Mouse (Mus musculus) activated CD4-positive, CD25-positive, alpha-beta regulatory T cell (primary cell): ENCODE results near the gene Ikzf3. TPM values are rescaled to one million over a fixed set of nuclear protein-coding genes. Genes with fewer than 3 reads are reported as not detected.

Source experiments
- polyA plus RNA-seq, 2 experiments: library from polyadenylated mRNA; unstranded; fragments of 100-300 nt; shearing (Covaris generic); gene quantifications; one replicate each; pipeline ENCODE4 v1.2.1; 2017

Ikzf3 gene
- 100 to 1,000 TPM; 115 to 157 TPM for polyA plus RNA-seq

DNA sequence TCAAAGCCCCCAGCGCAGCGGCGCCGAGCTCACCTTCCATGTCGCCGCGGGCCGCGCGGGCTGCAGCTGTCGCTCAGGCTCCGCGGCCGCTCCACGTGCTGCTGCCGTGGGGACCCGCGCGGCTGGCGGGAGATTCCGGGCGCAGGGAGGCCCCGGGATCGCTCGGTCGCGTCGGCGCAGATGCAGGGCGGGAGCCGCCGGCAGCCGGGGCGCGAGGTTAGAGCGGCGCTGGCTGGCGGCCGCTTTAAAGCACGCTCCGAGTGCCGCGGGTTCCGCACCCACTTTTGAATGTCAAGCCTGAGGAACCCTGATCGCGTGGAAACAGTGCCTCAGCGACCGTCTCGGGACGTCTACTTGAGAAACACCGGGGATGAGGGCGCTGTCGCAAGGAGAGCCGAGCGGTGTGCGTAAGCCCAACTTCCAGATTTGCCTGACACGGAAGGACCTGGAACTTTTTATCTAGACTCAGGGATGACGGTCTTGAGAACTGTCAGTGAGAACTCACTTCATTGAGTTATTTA lies at the start of gene Ikzf3:
Ikzf3 (minus strand) TSS at position 321 of the 521 bp plus-strand sequence.

GRCm38 (mm10) chr11:98586892-98587563 lies 41.2 kb upstream of the Ikzf3 start, which contains the start of gene Ormdl3:
Gene Ormdl3 (minus strand): TSS chr11:98587368.

DNA sequence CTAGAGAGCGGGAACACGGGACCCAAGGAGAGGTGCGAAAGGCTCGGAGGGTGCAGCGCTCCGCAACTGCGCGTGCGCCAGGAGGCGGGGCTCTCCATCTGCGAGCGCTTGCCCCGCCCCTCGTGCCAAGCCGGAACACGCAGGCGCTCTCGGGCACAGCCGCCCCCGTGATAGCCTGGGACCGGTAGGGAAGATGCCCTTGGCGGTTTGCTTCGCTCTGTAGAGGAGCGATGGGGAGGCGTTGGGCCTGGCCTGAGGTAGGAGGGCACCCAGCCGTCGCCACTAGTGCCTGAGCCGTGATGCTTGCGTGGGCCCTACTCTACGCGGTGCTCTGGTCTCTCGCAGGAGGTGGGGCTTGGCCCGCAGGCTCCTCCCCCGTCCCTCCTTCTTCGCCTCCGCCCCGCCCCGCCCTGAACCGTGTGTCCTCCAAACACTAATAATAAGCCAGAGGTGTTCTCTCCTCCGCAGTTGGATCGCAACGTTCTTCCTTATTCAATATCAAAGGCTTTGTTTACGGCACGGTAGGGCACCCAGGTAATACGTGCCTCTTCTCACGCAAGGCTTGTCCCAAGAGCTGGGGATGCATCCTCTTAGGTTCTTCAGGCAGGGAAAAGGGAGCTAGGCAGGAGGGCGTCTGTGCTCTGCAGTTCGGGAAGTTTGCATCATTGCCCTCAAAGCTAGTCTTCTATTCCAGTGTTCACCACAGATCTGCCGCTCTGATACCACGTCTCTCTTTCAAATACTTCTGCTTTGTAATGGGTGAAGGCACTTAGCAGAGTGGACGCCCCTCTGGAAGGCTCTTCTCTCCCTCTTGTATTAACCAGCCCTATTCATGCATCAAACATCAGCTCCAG lies 5.4 kb upstream of the Ikzf3 start, which contains the start of gene Zpbp2:
Zpbp2 (plus strand) TSS at position 123 of the 854 bp plus-strand sequence.

GRCm38 (mm10) chr11:98446213-98446561 lies 99.6 kb downstream of the Ikzf3 start, which contains the start of gene Grb7:
Gene Grb7 (plus strand): TSS chr11:98446394.

DNA sequence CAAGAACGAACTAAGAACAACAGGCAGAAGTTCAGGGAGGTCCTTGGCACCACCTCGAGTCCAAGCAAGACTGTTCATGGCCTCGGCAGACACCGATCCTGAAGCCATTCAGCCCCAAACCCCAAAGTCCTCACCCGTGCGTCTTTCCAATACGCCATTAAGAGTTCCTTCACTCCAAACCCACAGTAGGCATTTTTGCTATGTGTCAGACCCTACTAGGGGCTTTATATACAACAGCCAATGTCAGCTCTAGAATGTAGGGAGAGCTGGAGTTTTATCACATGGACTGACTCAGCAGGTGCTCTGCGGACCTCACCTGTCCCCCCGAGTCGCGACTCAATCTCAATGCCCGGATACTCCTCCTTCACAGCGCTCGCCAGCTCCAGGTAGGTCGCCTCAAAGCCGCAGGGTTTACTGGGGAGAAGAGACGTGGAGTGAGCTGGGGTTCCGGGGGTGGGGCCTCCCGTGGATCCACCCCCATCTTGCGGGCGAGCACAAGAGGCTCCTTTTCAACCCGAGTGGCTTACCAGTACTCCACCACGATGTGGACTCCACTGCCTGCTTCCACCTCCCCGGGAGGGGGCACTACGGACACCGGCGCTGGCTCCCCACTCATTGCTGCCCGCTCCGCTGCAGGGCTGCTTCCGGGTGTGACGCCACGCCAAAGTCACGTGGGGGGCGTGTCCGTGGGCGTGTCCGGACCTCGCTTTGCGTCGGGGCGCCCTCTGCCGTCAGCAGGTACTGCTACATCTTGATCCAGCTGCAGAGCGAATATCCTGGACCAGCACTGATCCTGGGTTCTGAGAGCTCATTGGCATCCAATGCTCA lies 107.3 kb downstream of the Ikzf3 start, which contains the start of gene Mien1:
Mien1 (minus strand) TSS at position 661 of the 828 bp plus-strand sequence.

Other genes starting within 250 kb of the Ikzf3 start
- gene Neurod2, start 216.4 kb downstream of the Ikzf3 start, polyA plus RNA-seq, result under 1 TPM in 1 of 2 experiments, not detected in 1; 0.05 TPM
- under 1 TPM in 1 of 2 experiments, not detected in 1; 0.39 TPM for gene Ppp1r1b, start 197.6 kb downstream of the Ikzf3 start, polyA plus RNA-seq
- 10 to 100 TPM; 43.8 to 54.6 TPM for gene Stard3, start 187.7 kb downstream of the Ikzf3 start, polyA plus RNA-seq
- gene Tcap, start 162.2 kb downstream of the Ikzf3 start, polyA plus RNA-seq, result not detected
- gene Pnmt, start 159.6 kb downstream of the Ikzf3 start, polyA plus RNA-seq, result not detected
- 10 to 100 TPM in 1 of 2 experiments, 1 to 10 TPM in 1; 5.4 to 11.7 TPM for gene Pgap3, start 145.5 kb downstream of the Ikzf3 start, polyA plus RNA-seq
- under 1 TPM in 1 of 2 experiments, not detected in 1; 0.99 TPM for gene Erbb2, start 133.6 kb downstream of the Ikzf3 start, polyA plus RNA-seq
- gene Mien1, start 107.0 kb downstream of the Ikzf3 start, polyA plus RNA-seq, result 100 to 1,000 TPM; 164 to 186 TPM
- 10 to 100 TPM in 1 of 2 experiments, 1 to 10 TPM in 1; 2.2 to 10.1 TPM for gene Grb7, start 99.6 kb downstream of the Ikzf3 start, polyA plus RNA-seq
- gene Zpbp2, start 5.1 kb upstream of the Ikzf3 start, polyA plus RNA-seq, result 1 to 10 TPM; 2.1 to 7.1 TPM
- gene Ormdl3, start 41.3 kb upstream of the Ikzf3 start, polyA plus RNA-seq, result 10 to 100 TPM; 60.0 to 64.2 TPM
- gene Lrrc3c, start 52.3 kb upstream of the Ikzf3 start, polyA plus RNA-seq, result not detected
- gene Gm12355, start 79.6 kb upstream of the Ikzf3 start, polyA plus RNA-seq, result 1 to 10 TPM; 4.5 to 5.4 TPM
- gene Gsdma3, start 80.3 kb upstream of the Ikzf3 start, polyA plus RNA-seq, result under 1 TPM in 1 of 2 experiments, not detected in 1; 0.23 TPM
- gene Gsdma2, start 100.7 kb upstream of the Ikzf3 start, polyA plus RNA-seq, result under 1 TPM in 1 of 2 experiments, not detected in 1; 0.45 TPM
- gene Gsdma, start 118.3 kb upstream of the Ikzf3 start, polyA plus RNA-seq, result under 1 TPM in 1 of 2 experiments, not detected in 1; 0.29 TPM
- 100 to 1,000 TPM; 120 to 151 TPM for gene Psmd3, start 136.5 kb upstream of the Ikzf3 start, polyA plus RNA-seq
- gene Csf3, start 155.2 kb upstream of the Ikzf3 start, polyA plus RNA-seq, result not detected
- gene Med24, start 183.4 kb upstream of the Ikzf3 start, polyA plus RNA-seq, result 10 to 100 TPM; 35.5 to 58.3 TPM
- gene Thra, start 194.6 kb upstream of the Ikzf3 start, polyA plus RNA-seq, result 1 to 10 TPM; 1.5 to 5.7 TPM
- 1 to 10 TPM in 1 of 2 experiments, under 1 TPM in 1; 0.90 to 4.9 TPM for gene Nr1d1, start 229.3 kb upstream of the Ikzf3 start, polyA plus RNA-seq
- gene Msl1, start 249.5 kb upstream of the Ikzf3 start, polyA plus RNA-seq, result 10 to 100 TPM; 20.7 to 23.0 TPM